Mouse (Mus musculus) myocyte (in vitro differentiated cells): ENCODE results near the gene Srsf3. TPM values are rescaled to one million over a fixed set of nuclear protein-coding genes. Genes with fewer than 3 reads are reported as not detected.

Experiments used
- H3K27me3 ChIP-seq: one replicate; pipeline ENCODE4 v1.6.1; 2011; ENCODE audit not compliant: control insufficient read depth, insufficient read depth, insufficient read length
- H3K36me3 ChIP-seq: one replicate; pipeline ENCODE4 v1.6.1; 2011; ENCODE audit not compliant: control insufficient read depth, insufficient read depth
- H3K4me2 ChIP-seq: one replicate; pipeline ENCODE4 v1.6.1; 2011; ENCODE audit warnings: low read depth, control low read depth
- H3K4me3 ChIP-seq: one replicate; pipeline ENCODE4 v1.5.1; 2011; ENCODE audit warnings: mild to moderate bottlenecking, control low read depth, moderate library complexity
- H3K79me2 ChIP-seq: one replicate; pipeline ENCODE4 v1.6.1; 2011; ENCODE audit not compliant: control insufficient read depth, insufficient read depth
- H3ac ChIP-seq: one replicate; pipeline ENCODE4 v1.6.1; 2011; ENCODE audit not compliant: control insufficient read depth, insufficient read length
- CEBPB ChIP-seq: IDR thresholded peaks from 2 replicates; pipeline ENCODE4 v1.6.1; 2011; ENCODE audit warnings: mild to moderate bottlenecking, moderate library complexity; ENCODE audit not compliant: poor library complexity, insufficient read depth, severe bottlenecking
- E2F4 ChIP-seq: IDR thresholded peaks from one replicate; pipeline ENCODE4 v1.6.1; 2011; ENCODE audit warnings: mild to moderate bottlenecking, control low read depth, moderate library complexity; ENCODE audit not compliant: insufficient read depth
- MAX ChIP-seq: IDR thresholded peaks from one replicate; pipeline ENCODE4 v1.6.1; 2011; ENCODE audit warnings: low read depth, mild to moderate bottlenecking, control low read depth
- MYOD1 ChIP-seq, 3 experiments: IDR thresholded peaks; one replicate each; pipeline ENCODE4 v1.6.1; 2011; ENCODE audit warnings: control low read depth in 2 of 3, low read depth in 2 of 3, mild to moderate bottlenecking in 2 of 3, moderate library complexity in 1 of 3; ENCODE audit not compliant: insufficient read length in 2 of 3, control insufficient read depth in 1 of 3
- MYOG ChIP-seq, 3 experiments: IDR thresholded peaks; one replicate each; pipeline ENCODE4 v1.6.1; 2011; ENCODE audit warnings: control low read depth in 2 of 3, low read depth in 2 of 3, mild to moderate bottlenecking in 2 of 3; ENCODE audit not compliant: insufficient read length in 2 of 3, control insufficient read depth in 1 of 3, insufficient read depth in 1 of 3
- POLR2A ChIP-seq: IDR thresholded peaks from one replicate; pipeline ENCODE4 v1.6.1; 2011; ENCODE audit warnings: low read depth, mild to moderate bottlenecking, control low read depth, moderate library complexity; ENCODE audit not compliant: insufficient read length
- POLR2AphosphoS2 ChIP-seq: IDR thresholded peaks from one replicate; pipeline ENCODE4 v1.6.1; 2011; ENCODE audit warnings: low read depth, control low read depth; ENCODE audit not compliant: insufficient read length
- REST ChIP-seq: IDR thresholded peaks from one replicate; pipeline ENCODE4 v1.6.1; 2011; ENCODE audit warnings: mild to moderate bottlenecking, control low read depth, moderate library complexity; ENCODE audit not compliant: insufficient read depth, insufficient read length
- SRF ChIP-seq: IDR thresholded peaks from one replicate; pipeline ENCODE4 v1.6.1; 2011; ENCODE audit warnings: low read depth; ENCODE audit not compliant: control insufficient read depth, insufficient read length
- TCF12 ChIP-seq: IDR thresholded peaks from one replicate; pipeline ENCODE4 v1.6.1; 2011; ENCODE audit warnings: mild to moderate bottlenecking, control low read depth; ENCODE audit not compliant: poor library complexity, insufficient read depth, severe bottlenecking
- TCF3 ChIP-seq: IDR thresholded peaks from one replicate; pipeline ENCODE4 v1.6.1; 2011; ENCODE audit warnings: low read depth, control low read depth; ENCODE audit not compliant: insufficient read length
- USF1 ChIP-seq: IDR thresholded peaks from one replicate; pipeline ENCODE4 v1.6.1; 2011; ENCODE audit warnings: low read depth, mild to moderate bottlenecking, control low read depth, moderate library complexity
- polyA plus RNA-seq: library from polyadenylated mRNA; unstranded; fragments of >200 nt; fragmentation: generic; extraction: Trizol; gene quantifications from one replicate; pipeline ENCODE4 v1.2.1, GENCODE M21; 2012; ENCODE audit warnings: missing spikeins

The Srsf3 gene
- polyA plus RNA-seq, 1 experiment: 98.2 TPM

DNA sequence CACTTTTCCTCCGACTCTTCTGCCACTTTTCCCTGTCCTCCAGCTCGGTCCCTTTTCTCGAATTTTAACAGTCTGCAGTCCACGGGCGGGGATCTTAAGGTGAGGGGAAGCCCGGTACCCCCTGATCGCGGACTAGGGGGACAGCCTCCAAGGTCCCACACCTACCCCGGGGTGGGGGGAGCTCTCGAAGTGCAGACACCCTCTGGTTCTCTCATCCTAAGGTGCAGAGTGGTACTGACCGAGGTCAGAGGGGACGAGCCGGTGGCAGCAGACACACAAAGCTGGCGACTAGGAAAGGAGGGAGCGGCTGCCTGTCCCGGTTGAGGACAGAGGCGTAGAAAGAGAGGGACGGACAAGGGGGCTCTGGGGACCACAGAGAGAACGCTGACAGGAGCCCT lies 25.2 kb upstream of the Srsf3 start:
- TF ChIP-seq CEBPB (no peak), REST (no peak), TCF12 (no peak), MAX (no peak), POLR2A (no peak), MYOG (IDR thresholded peaks at IDR 0.05; ENCODE audit: control insufficient read depth in 1 of 3, insufficient read depth in 1 of 3, insufficient read length in 2 of 3, low read depth in 2 of 3) (no peak), POLR2AphosphoS2 (no peak), SRF (no peak), USF1 (no peak), E2F4 (no peak), TCF3 (no peak), MYOD1 (IDR thresholded peaks at IDR 0.05; ENCODE audit: control insufficient read depth in 1 of 3, insufficient read length in 2 of 3, low read depth in 2 of 3) (no peak)
- peaks cover 52% of the 10 kb centered on the region for H3K79me2 ChIP-seq
- H3K27me3 ChIP-seq: no peaks in the 10 kb centered on the region
- peak overlapping the region; percentile 67 for H3ac ChIP-seq
- H3K4me2 ChIP-seq: peak overlapping the region; percentile 86
- H3K4me3 ChIP-seq: peak overlapping the region; percentile 97
- peaks cover 4% of the 10 kb centered on the region for H3K36me3 ChIP-seq

DNA sequence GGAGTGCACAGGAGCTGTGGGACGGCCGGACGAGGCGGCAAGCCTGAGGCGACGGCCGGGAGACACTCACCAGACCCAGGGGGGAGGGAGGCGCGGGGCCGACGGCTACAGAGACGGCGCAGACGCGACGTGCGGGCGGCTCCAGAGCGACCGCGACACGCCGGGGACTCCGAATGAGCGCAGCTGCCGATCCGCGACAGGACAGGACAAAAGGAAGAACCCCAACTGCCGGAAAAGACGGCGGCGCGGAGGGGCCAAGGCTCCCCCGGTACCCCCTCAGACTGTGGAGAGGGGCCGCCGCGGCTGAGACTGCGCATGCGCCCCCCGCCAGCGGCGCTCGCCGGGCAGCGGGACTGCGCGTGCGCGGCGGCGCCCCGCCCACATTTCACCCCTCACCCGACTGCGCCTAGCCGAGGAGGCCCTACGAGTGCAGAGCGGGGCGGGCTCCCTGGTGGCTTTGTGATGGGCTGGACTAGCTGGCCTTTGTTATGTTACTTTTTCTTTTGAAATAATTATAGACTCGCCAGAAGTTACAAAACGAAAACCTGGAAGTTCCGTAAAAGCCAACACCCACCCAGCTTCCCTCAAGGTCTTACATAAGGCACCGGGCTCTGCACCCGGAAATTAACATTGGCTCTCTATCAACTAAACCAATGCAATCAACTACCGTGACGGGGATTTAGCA lies 24.6 kb upstream of the Srsf3 start, which contains the start of gene Stk38:
Gene Stk38, minus strand, starts transcription at position 355 of the 685 bp plus-strand sequence.
- TF ChIP-seq POLR2AphosphoS2 (peak; percentile 84), POLR2A (peak; percentile 88), TCF3 (no peak), MYOG (IDR thresholded peaks at IDR 0.05; ENCODE audit: control insufficient read depth in 1 of 3, insufficient read depth in 1 of 3, insufficient read length in 2 of 3, low read depth in 2 of 3) (no peak), USF1 (no peak), SRF (no peak), CEBPB (no peak), TCF12 (no peak), MAX (no peak), MYOD1 (IDR thresholded peaks at IDR 0.05; ENCODE audit: control insufficient read depth in 1 of 3, insufficient read length in 2 of 3, low read depth in 2 of 3) (peak in 1 of 3 experiments; percentile 5), REST (no peak), E2F4 (no peak)
- no peaks in the 10 kb centered on the region for H3K27me3 ChIP-seq
- peak within 1 kb of the TSS; percentile 97 for H3K4me3 ChIP-seq
- H3ac ChIP-seq: peak within 1 kb of the TSS; percentile 67
- peak within 1 kb of the TSS; percentile 86 for H3K4me2 ChIP-seq
- peaks cover 4% of the 10 kb centered on the region for H3K36me3 ChIP-seq
- peaks cover 48% of the 10 kb centered on the region for H3K79me2 ChIP-seq

DNA sequence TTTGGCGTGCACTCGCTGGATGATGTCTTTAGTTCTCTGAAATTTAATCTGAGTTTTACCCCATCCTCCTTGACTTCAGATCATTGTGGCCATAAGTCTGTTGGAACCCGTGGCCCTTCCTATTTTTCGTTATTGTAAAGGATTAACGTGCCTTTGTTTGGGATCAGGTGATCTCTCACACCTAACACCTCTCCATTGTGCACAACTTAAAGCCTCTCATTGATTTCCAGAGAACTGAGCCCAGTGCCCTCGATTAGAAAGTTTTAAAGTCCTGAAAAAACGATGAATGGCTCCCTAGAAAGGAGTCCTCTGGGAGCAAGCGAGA lies 24.1 kb upstream of the Srsf3 start:
- H3K4me2 ChIP-seq: peak overlapping the region; percentile 82
- H3K79me2 ChIP-seq: peaks cover 43% of the 10 kb centered on the region
- TF ChIP-seq POLR2A: no peak
- TF ChIP-seq SRF: no peak
- TF ChIP-seq USF1: no peak
- no peak for TF ChIP-seq TCF12
- TF ChIP-seq TCF3: no peak
- TF ChIP-seq MYOG (IDR thresholded peaks at IDR 0.05; ENCODE audit: control insufficient read depth in 1 of 3, insufficient read depth in 1 of 3, insufficient read length in 2 of 3, low read depth in 2 of 3): no peak
- no peak for TF ChIP-seq MAX
- TF ChIP-seq REST: no peak
- TF ChIP-seq CEBPB: no peak
- no peak for TF ChIP-seq POLR2AphosphoS2
- no peak for TF ChIP-seq E2F4
- TF ChIP-seq MYOD1 (IDR thresholded peaks at IDR 0.05; ENCODE audit: control insufficient read depth in 1 of 3, insufficient read length in 2 of 3, low read depth in 2 of 3): no peak
- H3ac ChIP-seq: peak overlapping the region; percentile 67
- peak overlapping the region; percentile 97 for H3K4me3 ChIP-seq
- H3K27me3 ChIP-seq: no peaks in the 10 kb centered on the region
- peaks cover 4% of the 10 kb centered on the region for H3K36me3 ChIP-seq

DNA sequence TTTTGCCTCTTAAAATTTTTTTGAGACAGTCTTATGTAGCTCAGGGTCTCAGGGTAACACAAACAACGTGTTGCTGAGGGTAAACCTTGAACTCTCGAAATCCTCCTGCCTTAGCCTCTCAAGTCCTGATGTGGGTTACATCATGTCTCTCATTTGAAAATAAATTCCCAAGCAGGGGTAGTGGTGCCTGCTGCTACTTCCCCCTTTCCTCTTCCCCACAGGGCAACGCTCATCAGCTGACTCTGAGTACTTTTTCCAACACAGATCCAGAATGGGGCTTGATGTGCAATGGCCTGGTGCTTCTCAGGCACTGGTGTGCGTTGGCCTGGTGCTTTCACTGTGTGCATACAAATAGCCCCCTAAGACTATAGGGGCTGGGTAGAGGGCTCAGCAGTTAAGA lies 23.2 kb upstream of the Srsf3 start:
- H3K4me2 ChIP-seq: no peak overlapping the region
- H3K27me3 ChIP-seq: no peaks in the 10 kb centered on the region
- no peak overlapping the region for H3K4me3 ChIP-seq
- TF ChIP-seq MYOG (IDR thresholded peaks at IDR 0.05; ENCODE audit: control insufficient read depth in 1 of 3, insufficient read depth in 1 of 3, insufficient read length in 2 of 3, low read depth in 2 of 3) (no peak), CEBPB (no peak), MAX (no peak), MYOD1 (IDR thresholded peaks at IDR 0.05; ENCODE audit: control insufficient read depth in 1 of 3, insufficient read length in 2 of 3, low read depth in 2 of 3) (no peak), REST (no peak), POLR2A (no peak), TCF12 (no peak), E2F4 (no peak), POLR2AphosphoS2 (no peak), TCF3 (no peak), USF1 (no peak), SRF (no peak)
- H3ac ChIP-seq: no peak overlapping the region
- H3K36me3 ChIP-seq: peaks cover under 1% of the 10 kb centered on the region
- peaks cover 34% of the 10 kb centered on the region for H3K79me2 ChIP-seq
